Mouse (Mus musculus): ENCODE results near the gene Cfap99.
A peak's percentile ranks its signal among the peaks of the same experiment; 100 is the strongest.

The Cfap99 gene

GRCm38 (mm10) chr5:34288154-34288716 lies at the start of gene Cfap99, which contains the start of gene Zfyve28:
TSS of gene Cfap99 (plus strand) at chr5:34288600.
TSS of gene Zfyve28 (minus strand) at chr5:34288449.
- peak; percentile 52 for DNase-seq (ENCODE audit: low spot score)

GRCm38 (mm10) chr5:34242224-34242963 lies 46.0 kb upstream of the Cfap99 start:
- DNase-seq (ENCODE audit: low spot score), result no peak

- no peak for DNase-seq (ENCODE audit: low spot score)
Measured at GRCm38 (mm10) chr5:34243062-34243461, 45.3 kb upstream of the Cfap99 start.

- no peak for DNase-seq (ENCODE audit: low spot score)
Measured at GRCm38 (mm10) chr5:34246443-34246842, 42.0 kb upstream of the Cfap99 start.

- DNase-seq (ENCODE audit: low spot score), result no peak
Measured at GRCm38 (mm10) chr5:34249132-34249531, 39.3 kb upstream of the Cfap99 start.

GRCm38 (mm10) chr5:34250090-34250489 lies 38.3 kb upstream of the Cfap99 start:
- no peak for DNase-seq (ENCODE audit: low spot score)

- DNase-seq (ENCODE audit: low spot score), result no peak
Measured at GRCm38 (mm10) chr5:34251794-34252193, 36.6 kb upstream of the Cfap99 start.

- no peak for DNase-seq (ENCODE audit: low spot score)
Measured at GRCm38 (mm10) chr5:34252307-34252966, 36.0 kb upstream of the Cfap99 start.

GRCm38 (mm10) chr5:34252967-34253519 lies 35.4 kb upstream of the Cfap99 start:
- no peak for DNase-seq (ENCODE audit: low spot score)

GRCm38 (mm10) chr5:34254309-34254708 lies 34.1 kb upstream of the Cfap99 start:
- no peak for DNase-seq (ENCODE audit: low spot score)

GRCm38 (mm10) chr5:34255189-34255588 lies 33.2 kb upstream of the Cfap99 start:
- DNase-seq (ENCODE audit: low spot score), result no peak

- DNase-seq (ENCODE audit: low spot score), result no peak
Measured at GRCm38 (mm10) chr5:34259172-34259816, 29.1 kb upstream of the Cfap99 start.

GRCm38 (mm10) chr5:34266065-34266464 lies 22.3 kb upstream of the Cfap99 start:
- no peak for DNase-seq (ENCODE audit: low spot score)

- DNase-seq (ENCODE audit: low spot score), result no peak
Measured at GRCm38 (mm10) chr5:34269197-34269920, 19.0 kb upstream of the Cfap99 start.

GRCm38 (mm10) chr5:34269921-34270465 lies 18.4 kb upstream of the Cfap99 start:
- DNase-seq (ENCODE audit: low spot score), result no peak

GRCm38 (mm10) chr5:34271743-34272142 lies 16.7 kb upstream of the Cfap99 start:
- peak; percentile 24 for DNase-seq (ENCODE audit: low spot score)

- no peak for DNase-seq (ENCODE audit: low spot score)
Measured at GRCm38 (mm10) chr5:34273251-34273681, 15.1 kb upstream of the Cfap99 start.

GRCm38 (mm10) chr5:34274268-34274667 lies 14.1 kb upstream of the Cfap99 start:
- no peak for DNase-seq (ENCODE audit: low spot score)

- DNase-seq (ENCODE audit: low spot score), result no peak
Measured at GRCm38 (mm10) chr5:34274676-34275293, 13.6 kb upstream of the Cfap99 start.

- no peak for DNase-seq (ENCODE audit: low spot score)
Measured at GRCm38 (mm10) chr5:34276191-34276590, 12.2 kb upstream of the Cfap99 start.

- no peak for DNase-seq (ENCODE audit: low spot score)
Measured at GRCm38 (mm10) chr5:34276746-34277145, 11.7 kb upstream of the Cfap99 start.

Measured in T-cell, adult 2 months (primary cell).